ENCODE assay signal across 8 mouse cellular contexts in genomic region chr5:24347186-24347875, GRCm38 (mm10). TPM values are rescaled to one million over a fixed set of nuclear protein-coding genes. Genes with fewer than 3 reads are reported as not detected.
A peak's percentile ranks its signal among the peaks of the same experiment; 100 is the strongest.
DNase-seq lines count a peak whose midpoint lies in the region; ATAC-seq lines count a peak whose summit lies in the region.

No protein-coding gene starts in this region.

- no peaks in the 10 kb centered on the region for H3K9me3 ChIP-seq in hindbrain, embryonic 14.5 days (ENCODE audit: control insufficient read depth, low read length)
- no peaks in the 10 kb centered on the region for H3K9me3 ChIP-seq in midbrain, embryonic 10.5 days (replicated peaks)

- peaks cover 6% of the 10 kb centered on the region; the same call in 1 of the 2 replicates for H3K36me3 ChIP-seq in hindbrain, embryonic 14.5 days (replicated peaks; ENCODE audit: control insufficient read depth, insufficient read depth)
- peaks cover 9% of the 10 kb centered on the region; the same call in 1 of the 2 replicates for H3K36me3 ChIP-seq in midbrain, embryonic 10.5 days

- peak overlapping the region; percentile 49 for H3K4me3 ChIP-seq in hindbrain, embryonic 14.5 days (replicated peaks; ENCODE audit: low read length)
- peak overlapping the region; percentile 80; the same call in 1 of the 2 replicates for H3K4me3 ChIP-seq in midbrain, embryonic 10.5 days

- no peak for ATAC-seq in hindbrain, embryonic 14.5 days (ENCODE audit: low FRiP score)

- WGBS in hindbrain, embryonic 14.5 days, result 69% methylated on average over 7 of the region's 7 CpGs
- WGBS in midbrain, embryonic 10.5 days, result 57% methylated on average over 7 of the region's 7 CpGs

- peak; percentile 37 to 47 for DNase-seq in lung, adult 18-20 months
- no peak for DNase-seq in lung, postnatal 25 days (ENCODE audit: low spot score)
- no peak for DNase-seq in hindbrain, embryonic 14.5 days (ENCODE audit: low spot score)
- DNase-seq in midbrain, embryonic 10.5 days (ENCODE audit: low spot score), result no peak
- peak; percentile 64 for DNase-seq in thymus, postnatal 4 days
- DNase-seq in left cerebral cortex, adult 11 months (ENCODE audit: low spot score), result no peak
- no peak for DNase-seq in embryo, embryonic 10 days (ENCODE audit: low spot score)
- no peak for DNase-seq in cerebellum, postnatal 14 days

- H3K9ac ChIP-seq in hindbrain, embryonic 14.5 days, result 0 out of 2 replicates have a peak overlapping the region, but pooled peaks have one; percentile 63

- no peak overlapping the region for H3K27ac ChIP-seq in hindbrain, embryonic 14.5 days
- H3K27ac ChIP-seq in midbrain, embryonic 10.5 days (replicated peaks), result no peak overlapping the region

- H3K4me2 ChIP-seq in hindbrain, embryonic 14.5 days (replicated peaks), result peak overlapping the region; percentile 97

- H3K27me3 ChIP-seq in hindbrain, embryonic 14.5 days (ENCODE audit: control insufficient read depth, insufficient read depth, low read length), result 0 out of 2 replicates have a peak, but pooled peaks cover 3% of the 10 kb centered on the region
- peaks cover 69% of the 10 kb centered on the region for H3K27me3 ChIP-seq in midbrain, embryonic 10.5 days (ENCODE audit: low read depth, poor library complexity, severe bottlenecking)

- H3K4me1 ChIP-seq in hindbrain, embryonic 14.5 days (replicated peaks; ENCODE audit: control insufficient read depth, insufficient read depth, low read length), result peaks cover 70% of the 10 kb centered on the region
- H3K4me1 ChIP-seq in midbrain, embryonic 10.5 days, result peaks cover 89% of the 10 kb centered on the region

RNA-seq across cellular contexts. Expression of gene Kcnh2, which starts 4.1 kb away (rescaled TPM):
- polyA plus RNA-seq in hindbrain, embryonic 14.5 days (2014; fragmentation: Nextera tagmentation; extraction: Ambion mirVana), result 13.9 and 15.1 TPM in 2 replicates
- 27.1 and 35.3 TPM in 2 replicates for polyA plus RNA-seq in midbrain, embryonic 10.5 days (2016; fragmentation: Nextera tagmentation; extraction: Ambion mirVana)

RNA-seq across cellular contexts. Expression of gene Nos3, which starts 17.3 kb away (rescaled TPM):
- 8.6 and 10.6 TPM in 2 replicates for polyA plus RNA-seq in hindbrain, embryonic 14.5 days (2014; fragmentation: Nextera tagmentation; extraction: Ambion mirVana)
- 7.9 and 9.3 TPM in 2 replicates for polyA plus RNA-seq in midbrain, embryonic 10.5 days (2016; fragmentation: Nextera tagmentation; extraction: Ambion mirVana)

RNA-seq across cellular contexts. Expression of gene Atg9b, which starts 44.6 kb away (rescaled TPM):
- polyA plus RNA-seq in hindbrain, embryonic 14.5 days (2014; fragmentation: Nextera tagmentation; extraction: Ambion mirVana), result 1.6 and 2.4 TPM in 2 replicates
- 0.31 and 0.72 TPM in 2 replicates for polyA plus RNA-seq in midbrain, embryonic 10.5 days (2016; fragmentation: Nextera tagmentation; extraction: Ambion mirVana)

RNA-seq across cellular contexts. Expression of gene Abcb8, which starts 46.1 kb away (rescaled TPM):
- polyA plus RNA-seq in hindbrain, embryonic 14.5 days (2014; fragmentation: Nextera tagmentation; extraction: Ambion mirVana), result 42.0 and 45.6 TPM in 2 replicates
- 62.9 and 64.6 TPM in 2 replicates for polyA plus RNA-seq in midbrain, embryonic 10.5 days (2016; fragmentation: Nextera tagmentation; extraction: Ambion mirVana)

Comparison
In these comparisons a context has a peak if more than half of its experiments do, and no peak if none do; other contexts are left out.
1. DNase-seq: peak in lung, adult 18-20 months (2 of 2) and thymus, postnatal 4 days (single experiment); none in lung, postnatal 25 days (single experiment), hindbrain, embryonic 14.5 days (single experiment), midbrain, embryonic 10.5 days (single experiment), left cerebral cortex, adult 11 months (single experiment), embryo, embryonic 10 days (single experiment) and cerebellum, postnatal 14 days (0 of 2).